Mouse (Mus musculus): Measurements from ENCODE around the gene Cxcl9.

DNA sequence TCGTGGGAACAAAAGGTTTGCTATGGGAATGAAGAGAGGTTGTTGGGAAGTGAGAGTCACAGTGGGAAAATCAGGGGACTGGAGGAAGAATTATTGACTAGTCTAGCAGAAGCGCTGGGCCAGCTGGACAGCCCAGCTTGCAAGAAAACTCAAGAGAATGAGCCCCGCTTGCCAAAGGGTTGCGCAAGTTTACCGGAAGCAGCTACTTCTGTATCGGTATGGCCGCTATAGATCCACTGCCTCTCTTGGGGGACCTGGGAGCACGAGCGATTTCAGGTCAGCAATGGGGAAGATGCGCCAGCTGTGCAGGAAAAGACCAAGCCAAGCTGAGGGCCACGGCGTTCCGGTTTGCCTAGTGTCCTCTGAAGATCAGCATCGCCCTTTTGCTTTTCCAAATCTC lies 9.3 kb downstream of the Cxcl9 start:
- TF ChIP-seq CTCF (IDR thresholded peaks at IDR 0.05; ENCODE audit: low read depth, low read length) (no peak), GATA1 (IDR thresholded peaks at IDR 0.05; ENCODE audit: borderline replicate concordance, low read length) (no peak), TAL1 (conservative IDR thresholded peaks at IDR 0.05; ENCODE audit: low read depth, low read length) (no peak)
